Mouse (Mus musculus) heart, adult 18-20 months (tissue): ENCODE measurements around the gene Tmem239. TPM values are rescaled to one million over a fixed set of nuclear protein-coding genes. Genes with fewer than 3 reads are reported as not detected.
A peak's percentile ranks its signal among the peaks of the same experiment; 100 is the strongest.

Experiments used
- DNase-seq, 2 experiments: peaks; one replicate each; pipeline ENCODE4 v3.0.0; 2021 to 2022; ENCODE audit warnings: mixed read lengths in 1 of 2
- total RNA-seq, 2 experiments: library from RNA; stranded (reverse); gene quantifications; 2 replicates each; pipeline ENCODE4 v1.2.3; 2021

The Tmem239 gene
- total RNA-seq, 2 experiments from 2014 or later: not detected

- DNase-seq: peak; percentile 83 to 92
Measured at GRCm38 (mm10) chr2:130411558-130412495, 5.5 kb downstream of the Tmem239 start.

- DNase-seq: no peak
Measured at GRCm38 (mm10) chr2:130412775-130413174, 6.5 kb downstream of the Tmem239 start.

GRCm38 (mm10) chr2:130414094-130414856, 8.0 kb downstream of the Tmem239 start:
- no peak for DNase-seq

- DNase-seq: no peak
Measured at GRCm38 (mm10) chr2:130421781-130422620, 15.7 kb downstream of the Tmem239 start.

GRCm38 (mm10) chr2:130423397-130424125, 17.3 kb downstream of the Tmem239 start:
- DNase-seq: peak; percentile 81 to 82

- peak; percentile 95 to 96 for DNase-seq
Measured at GRCm38 (mm10) chr2:130424126-130424853, 18.0 kb downstream of the Tmem239 start, which contains the start of the genes Vps16 and Pced1a. Gene Vps16, plus strand, starts transcription at chr2:130424339. Gene Pced1a, minus strand, starts transcription at chr2:130424701.

GRCm38 (mm10) chr2:130425112-130425511, 18.8 kb downstream of the Tmem239 start:
- DNase-seq: peak in 1 of 2 experiments; percentile 24

GRCm38 (mm10) chr2:130429851-130430250, 23.6 kb downstream of the Tmem239 start:
- DNase-seq: no peak

GRCm38 (mm10) chr2:130430484-130430883, 24.2 kb downstream of the Tmem239 start:
- DNase-seq: no peak

GRCm38 (mm10) chr2:130432157-130432556, 25.9 kb downstream of the Tmem239 start:
- no peak for DNase-seq

- DNase-seq: peak; percentile 36 to 75
Measured at GRCm38 (mm10) chr2:130433152-130433551, 26.9 kb downstream of the Tmem239 start.

GRCm38 (mm10) chr2:130436769-130437168, 30.5 kb downstream of the Tmem239 start:
- DNase-seq: no peak

- peak in 1 of 2 experiments; percentile 14 for DNase-seq
Measured at GRCm38 (mm10) chr2:130438861-130439260, 32.6 kb downstream of the Tmem239 start.

- no peak for DNase-seq
Measured at GRCm38 (mm10) chr2:130439840-130440480, 33.7 kb downstream of the Tmem239 start.

- no peak for DNase-seq
Measured at GRCm38 (mm10) chr2:130442162-130442561, 35.9 kb downstream of the Tmem239 start.

GRCm38 (mm10) chr2:130448449-130448848, 42.2 kb downstream of the Tmem239 start:
- DNase-seq: no peak

GRCm38 (mm10) chr2:130449021-130449793, 42.9 kb downstream of the Tmem239 start:
- peak; percentile 12 to 37 for DNase-seq

GRCm38 (mm10) chr2:130449794-130450433, 43.6 kb downstream of the Tmem239 start, which contains the start of gene Ptpra:
Gene Ptpra, plus strand, starts transcription at chr2:130450278.
- peak; percentile 95 to 96 for DNase-seq
